Mouse (Mus musculus): Measurements from ENCODE around the gene Dnmt3a. TPM values are rescaled to one million over a fixed set of nuclear protein-coding genes. Genes with fewer than 3 reads are reported as not detected.
"Not testable (repeated sequence)": the region's sequence is repeated elsewhere in the genome, so short reads cannot be mapped to it uniquely, and the experiment has no call there.

Dnmt3a gene
- total RNA-seq, 2 experiments from 2014 or later: 100 to 124 TPM

- no peak for DNase-seq (ENCODE audit: low spot score in 2 of 2)
- intact Hi-C loops (cut with DNase I): no loop called here
Measured at GRCm38 (mm10) chr12:3893335-3893734, 87.5 kb downstream of the Dnmt3a start.

- intact Hi-C loops (cut with DNase I): no loop called here
- no peak for DNase-seq (ENCODE audit: low spot score in 2 of 2)
Measured at GRCm38 (mm10) chr12:3894525-3894924, 88.7 kb downstream of the Dnmt3a start.

- no peak for DNase-seq (ENCODE audit: low spot score in 2 of 2)
- intact Hi-C loops (cut with DNase I): no loop called here
Measured at GRCm38 (mm10) chr12:3897057-3897545, 91.3 kb downstream of the Dnmt3a start.

- no peak for DNase-seq (ENCODE audit: low spot score in 2 of 2)
- intact Hi-C loops (cut with DNase I): no loop called here
Measured at GRCm38 (mm10) chr12:3898811-3899210, 93.0 kb downstream of the Dnmt3a start.

- no peak for DNase-seq (ENCODE audit: low spot score in 2 of 2)
- intact Hi-C loops (cut with DNase I): no loop called here
Measured at GRCm38 (mm10) chr12:3905436-3905835, 99.6 kb downstream of the Dnmt3a start.

GRCm38 (mm10) chr12:3906308-3906707, 100.5 kb downstream of the Dnmt3a start:
- DNase-seq (ENCODE audit: low spot score in 2 of 2): no peak
- intact Hi-C loops (cut with DNase I): no loop called here

- DNase-seq (ENCODE audit: low spot score in 2 of 2): no peak
- intact Hi-C loops (cut with DNase I): no loop called here
Measured at GRCm38 (mm10) chr12:3907008-3907407, 101.2 kb downstream of the Dnmt3a start.

- DNase-seq (ENCODE audit: low spot score in 2 of 2): no peak
- intact Hi-C loops (cut with DNase I): no loop called here
Measured at GRCm38 (mm10) chr12:3907418-3907817, 101.6 kb downstream of the Dnmt3a start.

GRCm38 (mm10) chr12:3910466-3911093, 104.8 kb downstream of the Dnmt3a start:
- intact Hi-C loops (cut with DNase I): no loop called here
- no peak for DNase-seq (ENCODE audit: low spot score in 2 of 2)

- intact Hi-C loops (cut with DNase I): no loop called here
- DNase-seq (ENCODE audit: low spot score in 2 of 2): no peak
Measured at GRCm38 (mm10) chr12:3911831-3912348, 106.1 kb downstream of the Dnmt3a start.

- intact Hi-C loops (cut with DNase I): no loop called here
- DNase-seq (ENCODE audit: low spot score in 2 of 2): no peak
Measured at GRCm38 (mm10) chr12:3915852-3916251, 110.0 kb downstream of the Dnmt3a start.

- intact Hi-C loops (cut with DNase I): no loop called here
- no peak for DNase-seq (ENCODE audit: low spot score in 2 of 2)
Measured at GRCm38 (mm10) chr12:3917668-3918341, 112.0 kb downstream of the Dnmt3a start.

GRCm38 (mm10) chr12:3918577-3918976, 112.8 kb downstream of the Dnmt3a start:
- intact Hi-C loops (cut with DNase I): no loop called here
- no peak for DNase-seq (ENCODE audit: low spot score in 2 of 2)

- intact Hi-C loops (cut with DNase I): no loop called here
- no peak for DNase-seq (ENCODE audit: low spot score in 2 of 2)
Measured at GRCm38 (mm10) chr12:3919423-3919822, 113.6 kb downstream of the Dnmt3a start.

GRCm38 (mm10) chr12:3926127-3926526, 120.3 kb downstream of the Dnmt3a start:
- intact Hi-C loops (cut with DNase I): loop anchor here (1.0 to 5.0 kb wide), 2 partner anchors 56 to 154 kb away; no protein-coding TSS in a partner anchor
- peak; percentile 52 to 55 for DNase-seq (ENCODE audit: low spot score in 2 of 2)

- intact Hi-C loops (cut with DNase I): loop anchor here (5.0 kb wide), 1 partner anchor 53 kb away; no protein-coding TSS in a partner anchor
- peak in 1 of 2 experiments; percentile 33 for DNase-seq (ENCODE audit: low spot score in 2 of 2)
Measured at GRCm38 (mm10) chr12:3928841-3929240, 123.0 kb downstream of the Dnmt3a start.

- peak; percentile 45 to 70 for DNase-seq (ENCODE audit: low spot score in 2 of 2)
- intact Hi-C loops (cut with DNase I): not testable (repeated sequence)
Measured at GRCm38 (mm10) chr12:3930090-3930865, 124.5 kb downstream of the Dnmt3a start.

- intact Hi-C loops (cut with DNase I): no loop called here
- no peak for DNase-seq (ENCODE audit: low spot score in 2 of 2)
Measured at GRCm38 (mm10) chr12:3942026-3942425, 136.2 kb downstream of the Dnmt3a start.

GRCm38 (mm10) chr12:3944454-3945073, 138.8 kb downstream of the Dnmt3a start:
- no peak for DNase-seq (ENCODE audit: low spot score in 2 of 2)
- intact Hi-C loops (cut with DNase I): no loop called here

- no peak for DNase-seq (ENCODE audit: low spot score in 2 of 2)
- intact Hi-C loops (cut with DNase I): no loop called here
Measured at GRCm38 (mm10) chr12:3947503-3947902, 141.7 kb downstream of the Dnmt3a start.
